Mouse (Mus musculus) urinary bladder, postnatal 10 days (tissue): ENCODE measurements around the gene Nubpl.

Experiments used
- DNase-seq: peaks from one replicate; pipeline ENCODE4 v3.0.0; 2022; ENCODE audit warnings: low spot score

The Nubpl gene

DNA sequence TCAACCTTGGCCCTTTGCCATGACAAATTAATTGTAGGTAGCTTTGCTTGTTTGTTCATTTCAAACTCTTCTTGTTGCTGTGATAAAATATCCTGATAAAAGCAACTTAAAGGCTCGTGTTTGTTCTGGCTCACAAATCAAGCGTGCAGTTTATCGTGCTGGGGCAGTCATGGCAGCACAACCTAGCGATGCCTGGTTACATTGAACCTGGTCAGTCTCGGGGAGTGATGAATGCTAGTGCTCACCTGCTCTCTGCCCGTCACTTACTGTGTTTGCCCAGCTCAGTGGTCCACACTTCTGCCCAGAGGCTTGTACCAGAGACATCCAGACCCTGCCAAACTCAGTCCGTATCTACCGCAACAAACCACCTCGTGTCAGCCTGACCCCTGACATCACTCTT is 149.9 kb downstream of the Nubpl start:
- DNase-seq, result no peak

GRCm38 (mm10) chr12:52248531-52248930 is 151.0 kb downstream of the Nubpl start:
- DNase-seq, result no peak

DNA sequence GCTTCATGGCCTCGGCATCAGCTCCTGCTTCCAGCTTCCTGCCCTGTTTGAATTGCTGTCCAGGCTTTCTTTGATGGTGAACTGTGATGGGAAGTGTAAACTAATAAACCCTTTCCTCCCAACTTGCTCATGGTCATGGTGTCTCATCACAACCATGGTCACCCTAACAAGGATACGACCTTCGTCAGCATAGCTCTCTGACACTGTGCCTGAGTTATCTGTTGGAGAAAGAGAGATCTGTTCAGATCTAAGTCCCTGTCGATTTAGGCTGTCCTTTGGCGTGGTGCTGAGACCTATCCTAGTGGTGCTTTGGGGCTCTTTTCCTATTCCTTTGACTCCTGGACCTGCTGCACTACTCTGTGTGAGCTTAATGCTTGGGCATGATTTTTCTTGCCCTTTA is 156.6 kb downstream of the Nubpl start:
- DNase-seq, result no peak

DNA sequence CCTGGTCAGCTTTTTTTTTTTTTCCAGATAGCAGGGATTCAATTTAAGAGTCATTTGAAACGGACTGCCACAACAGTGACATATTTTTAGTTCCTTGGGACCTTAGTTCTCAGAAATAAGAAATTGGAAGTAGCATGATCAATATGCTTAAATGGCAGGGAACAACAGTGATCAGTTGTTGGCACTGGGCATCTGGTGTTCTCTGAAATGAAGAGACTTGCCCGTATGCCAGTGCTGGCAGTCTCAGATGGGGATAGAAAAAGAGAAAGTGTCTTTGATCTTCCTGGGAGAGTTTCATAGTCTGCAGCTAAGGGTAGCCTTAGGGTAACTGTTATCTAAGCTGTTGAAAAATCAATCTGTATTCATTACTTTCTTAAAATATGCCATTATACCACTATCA is 170.6 kb downstream of the Nubpl start:
- DNase-seq, result no peak

- DNase-seq, result no peak
These were observed 175.3 kb downstream of the Nubpl start for GRCm38 (mm10) chr12:52272828-52273227.

DNA sequence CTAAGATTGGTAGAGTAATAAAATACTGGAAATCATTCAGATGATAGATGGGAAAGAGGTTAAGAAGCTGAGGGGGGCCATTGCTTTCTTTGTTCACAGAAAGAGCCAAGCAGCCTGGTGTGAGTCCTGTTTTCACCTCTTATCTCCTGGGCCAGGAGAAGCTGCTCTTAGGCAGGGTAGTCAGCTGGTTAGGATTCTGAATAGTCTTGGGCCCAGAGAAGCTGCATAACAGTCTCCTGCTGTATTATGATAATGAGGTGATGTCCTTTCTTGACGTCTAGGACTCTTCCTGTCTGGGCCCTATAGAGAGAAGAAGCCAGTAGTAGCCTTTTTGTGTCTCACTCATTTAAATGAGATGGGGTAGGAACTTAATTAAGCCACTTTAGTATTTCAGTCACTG is 178.8 kb downstream of the Nubpl start:
- no peak for DNase-seq

DNA sequence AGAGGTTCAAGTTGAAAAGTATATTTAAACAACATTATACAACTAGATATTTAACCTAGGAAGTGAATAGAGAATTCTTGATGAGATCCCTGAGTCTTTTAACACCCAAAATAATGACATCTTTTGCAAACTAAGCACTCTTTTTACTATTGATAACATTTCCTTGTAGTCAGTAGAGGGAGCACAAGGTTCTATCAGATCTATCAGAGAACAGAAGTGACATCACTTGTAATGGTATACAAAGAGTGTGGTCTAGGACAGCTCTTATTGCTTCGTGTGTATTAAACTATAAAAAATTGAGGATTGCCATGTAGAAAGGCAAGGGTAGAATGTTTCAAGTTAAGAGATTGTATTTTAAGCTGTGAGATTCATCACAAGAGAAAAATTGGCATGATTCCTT is 183.7 kb downstream of the Nubpl start:
- no peak for DNase-seq

DNA sequence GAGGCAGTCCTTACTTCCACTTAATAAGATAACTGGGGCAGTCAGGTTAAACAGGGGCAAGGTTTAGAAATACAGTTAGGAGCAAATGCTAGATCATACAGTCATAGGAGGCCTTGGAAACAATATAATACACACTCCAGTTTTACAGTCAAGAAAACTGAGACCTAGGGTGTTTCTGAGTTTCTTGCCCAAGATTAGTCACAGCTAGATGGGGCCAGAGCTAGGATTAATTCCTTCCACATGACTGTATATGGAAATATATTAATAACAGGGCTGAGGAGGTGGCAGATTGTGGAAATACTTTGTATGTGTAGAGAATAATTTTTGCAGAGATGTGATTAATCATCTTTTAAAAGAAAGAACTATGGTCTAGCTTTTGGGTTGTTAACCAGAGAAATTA is 186.9 kb downstream of the Nubpl start:
- DNase-seq, result no peak

- DNase-seq, result no peak
These were observed 189.3 kb downstream of the Nubpl start for GRCm38 (mm10) chr12:52286802-52287201.

DNA sequence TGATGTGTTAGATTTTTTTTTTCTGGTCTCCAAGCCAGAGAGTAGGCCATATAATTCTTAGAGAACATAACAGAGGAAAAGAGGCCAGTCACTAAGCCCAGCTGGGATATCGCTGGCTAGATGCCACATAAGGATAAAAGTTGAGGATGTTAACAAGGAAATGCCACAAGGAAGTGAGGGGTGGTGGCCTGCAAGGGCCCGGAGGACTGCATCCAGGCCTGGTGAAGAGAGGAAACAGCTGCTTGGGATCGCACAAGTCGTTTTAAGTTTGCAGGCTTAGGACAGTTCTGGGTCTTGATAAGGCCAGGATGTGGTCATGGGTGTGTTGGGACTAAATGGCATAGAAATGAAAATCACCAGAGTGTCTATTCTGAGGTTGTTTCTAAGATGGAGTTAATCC is 191.0 kb downstream of the Nubpl start:
- DNase-seq, result no peak

DNA sequence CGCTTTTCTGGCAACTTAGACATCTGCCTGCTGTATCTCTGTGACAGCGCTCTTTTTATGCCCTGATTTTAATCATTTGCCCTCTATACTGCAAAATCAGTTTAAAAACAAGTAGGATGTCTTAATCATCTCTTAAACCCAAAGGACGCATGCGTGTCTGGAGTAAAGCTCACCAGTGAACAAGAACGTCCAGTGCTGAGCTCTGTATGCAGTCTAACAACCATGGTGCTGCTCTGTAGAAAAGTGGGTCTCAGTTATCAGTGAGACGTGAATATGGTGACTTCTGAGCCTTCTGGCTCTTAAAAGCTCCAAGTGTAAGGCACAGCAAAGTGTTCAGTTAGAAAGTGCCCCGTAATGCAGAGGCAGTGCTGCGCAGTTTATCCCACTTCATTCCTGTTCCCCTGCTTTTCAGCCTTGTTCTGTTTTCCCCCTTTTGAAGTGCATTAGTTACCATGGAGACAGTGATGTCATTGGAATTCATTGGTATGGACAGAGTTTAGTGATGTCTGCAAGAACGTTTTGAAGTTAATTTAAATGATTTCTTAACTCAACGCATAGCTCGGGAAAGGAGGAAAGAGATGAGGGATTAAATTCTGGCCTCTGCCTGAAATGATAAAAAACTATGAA is 191.5 kb downstream of the Nubpl start:
- no peak for DNase-seq

- no peak for DNase-seq
These were observed 192.1 kb downstream of the Nubpl start for GRCm38 (mm10) chr12:52289594-52289993.

- DNase-seq, result no peak
These were observed 196.4 kb downstream of the Nubpl start for GRCm38 (mm10) chr12:52293931-52294330.

- DNase-seq, result no peak
These were observed 200.5 kb downstream of the Nubpl start for GRCm38 (mm10) chr12:52297988-52298387.

GRCm38 (mm10) chr12:52298683-52299082 is 201.1 kb downstream of the Nubpl start:
- no peak for DNase-seq

DNA sequence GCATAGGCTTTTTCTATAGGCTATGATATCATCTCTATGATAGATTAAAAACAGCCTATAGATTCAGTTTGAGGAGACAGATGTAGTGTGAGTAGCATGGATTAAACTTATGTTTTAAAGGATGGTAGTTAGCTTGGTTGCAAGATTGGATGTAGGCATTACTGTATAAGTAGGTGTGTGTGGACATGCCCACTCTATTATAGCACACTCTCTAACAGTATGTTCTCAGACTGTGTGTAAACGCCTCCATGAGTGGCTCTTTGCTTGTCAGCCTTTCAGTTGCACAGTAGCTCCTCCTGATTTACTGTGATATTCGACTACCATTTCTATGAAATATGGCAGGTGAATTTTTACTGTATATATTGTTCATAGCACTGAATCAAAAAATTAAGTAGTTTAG is 205.4 kb downstream of the Nubpl start:
- DNase-seq, result no peak

- no peak for DNase-seq
These were observed 208.8 kb downstream of the Nubpl start for GRCm38 (mm10) chr12:52306348-52306747.

- no peak for DNase-seq
These were observed 209.9 kb downstream of the Nubpl start for GRCm38 (mm10) chr12:52307331-52307982.

- no peak for DNase-seq
These were observed 211.1 kb downstream of the Nubpl start for GRCm38 (mm10) chr12:52308628-52309027.

DNA sequence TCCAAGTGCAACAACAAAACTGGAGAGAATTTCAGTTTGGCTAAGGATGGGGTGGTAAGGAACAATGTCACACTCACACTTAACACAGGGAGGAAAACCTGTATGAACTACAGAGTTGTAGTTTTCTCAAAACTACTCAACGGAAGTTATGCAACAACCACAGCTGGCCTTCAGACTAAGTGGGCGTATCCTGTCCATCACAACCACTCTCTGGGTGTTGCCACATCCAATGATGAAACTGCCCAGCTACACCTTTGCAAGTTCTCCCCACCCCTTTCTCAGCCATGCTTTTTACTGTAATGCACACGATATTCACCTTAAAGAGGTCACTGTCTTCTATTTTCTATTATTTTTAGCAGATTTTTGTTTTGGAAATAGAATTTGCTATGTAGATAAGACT is 217.3 kb downstream of the Nubpl start:
- no peak for DNase-seq

DNA sequence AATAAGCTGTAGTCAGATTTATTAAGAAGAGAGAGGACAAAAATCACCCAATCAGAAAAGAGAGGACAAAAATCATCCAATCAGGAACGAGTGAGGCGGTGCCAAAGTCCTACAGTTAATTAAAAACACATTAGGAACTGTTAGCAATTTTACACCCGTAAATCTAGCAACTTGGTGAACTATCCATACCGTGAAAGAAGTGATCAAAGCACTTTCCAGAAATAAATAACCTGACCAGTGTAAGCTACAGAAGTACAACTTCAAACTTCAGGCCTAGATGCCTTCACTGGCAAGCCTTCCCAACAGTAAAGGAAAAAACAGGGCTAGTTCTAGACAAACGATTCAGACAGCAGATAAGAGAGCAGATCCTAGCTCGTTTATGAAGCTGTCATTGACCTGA is 220.1 kb downstream of the Nubpl start:
- DNase-seq, result no peak

DNA sequence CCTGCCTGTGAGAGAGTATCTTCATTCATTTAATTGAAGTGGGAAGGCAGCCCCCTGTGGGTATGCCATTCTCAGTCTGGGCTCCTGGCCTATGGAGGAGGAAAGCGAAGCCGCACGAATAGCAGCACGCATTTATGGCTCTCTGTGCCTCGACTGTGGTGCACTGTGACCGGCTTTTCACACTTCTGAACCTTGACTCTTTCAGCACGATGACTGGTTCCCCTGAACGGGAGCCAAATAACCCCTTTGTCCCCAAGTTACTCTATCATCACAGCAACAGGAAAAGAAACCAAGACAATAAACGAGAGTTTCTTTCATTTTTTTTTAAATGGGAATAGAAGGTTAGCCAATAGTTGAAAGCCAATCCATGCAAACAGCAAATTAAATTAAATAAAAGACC is 220.9 kb downstream of the Nubpl start:
- no peak for DNase-seq

- no peak for DNase-seq
These were observed 221.6 kb downstream of the Nubpl start for GRCm38 (mm10) chr12:52319156-52319555.

- no peak for DNase-seq
These were observed 231.0 kb downstream of the Nubpl start for GRCm38 (mm10) chr12:52328488-52328887.
